In the genomic region with DNA sequence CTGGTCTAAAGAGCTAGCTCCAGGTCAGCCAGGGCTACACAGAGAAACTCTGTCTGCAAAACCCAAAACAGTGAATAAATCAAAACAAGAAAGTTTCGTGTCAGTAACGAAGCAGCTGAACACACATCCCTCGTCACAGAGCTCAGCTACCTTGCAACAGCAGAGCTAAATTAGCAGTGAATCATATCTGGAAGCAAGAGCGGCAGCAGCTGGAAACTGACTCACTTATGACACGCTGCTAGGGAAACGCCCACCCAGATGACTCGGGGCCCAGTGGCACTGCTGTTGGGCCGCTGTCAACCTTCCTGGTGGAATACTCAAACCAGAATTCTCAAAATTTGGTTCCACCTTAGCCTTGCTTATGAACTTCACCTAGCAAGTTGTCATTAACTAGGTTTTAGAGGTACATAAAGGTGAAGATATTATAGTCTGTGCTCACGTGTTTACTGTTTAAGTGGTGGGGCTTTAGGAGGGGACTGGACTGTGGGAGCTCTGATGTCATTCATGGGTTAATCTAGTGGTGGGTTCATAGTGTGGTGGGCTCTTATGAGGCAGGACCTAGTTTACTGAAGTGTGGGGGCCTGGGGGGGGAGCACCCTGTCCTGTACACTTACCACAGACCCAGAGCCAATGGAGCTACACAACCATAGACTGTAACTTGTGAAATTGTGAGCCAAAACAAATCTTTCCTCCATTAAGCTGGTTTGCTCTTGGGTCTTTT, we compare ENCODE assay signal across 9 mouse cellular contexts. TPM values are rescaled to one million over a fixed set of nuclear protein-coding genes. Genes with fewer than 3 reads are reported as not detected.
DNase-seq lines count a peak whose midpoint lies in the region; ATAC-seq lines count a peak whose summit lies in the region.
"Had no signal": no experiment of that assay in that cellular context is flagged by ENCODE, and none has a peak within 500 bp of the region (broad histone marks: within the 10 kb centered on the region; RNA-seq: fewer than 3 reads in every experiment).

No protein-coding gene starts in this region.

- H3K9ac ChIP-seq in stomach, embryonic 15.5 days, result no peak overlapping the region
- H3K9ac ChIP-seq in hindbrain, embryonic 11.5 days (ENCODE audit: low read depth, low read length), result no peak overlapping the region
- H3K9ac ChIP-seq: embryonic facial prominence, embryonic 13.5 days; liver, embryonic 13.5 days had no signal

- ATAC-seq in stomach, embryonic 15.5 days (ENCODE audit: insufficient read depth, low FRiP score, low read depth), result peak; percentile 45; the same call in 1 of the 2 replicates
- no peak for ATAC-seq in hindbrain, embryonic 11.5 days (ENCODE audit: low FRiP score)

- no peak overlapping the region for H3K4me3 ChIP-seq in stomach, embryonic 15.5 days (replicated peaks)
- no peak overlapping the region for H3K4me3 ChIP-seq in hindbrain, embryonic 11.5 days (ENCODE audit: low read depth, low read length)
- H3K4me3 ChIP-seq in forebrain, embryonic 10.5 days, result no peak overlapping the region
- H3K4me3 ChIP-seq: embryonic facial prominence, embryonic 13.5 days; liver, embryonic 13.5 days had no signal

- H3K4me1 ChIP-seq in stomach, embryonic 15.5 days, result peaks cover 20% of the 10 kb centered on the region
- no peaks in the 10 kb centered on the region for H3K4me1 ChIP-seq in hindbrain, embryonic 11.5 days (replicated peaks; ENCODE audit: control insufficient read depth, insufficient read depth, low read length)
- peaks cover 14% of the 10 kb centered on the region; the same call in 1 of the 2 replicates for H3K4me1 ChIP-seq in forebrain, embryonic 10.5 days

- H3K27ac ChIP-seq in stomach, embryonic 15.5 days, result peak overlapping the region; percentile 48; the same call in 1 of the 2 replicates
- H3K27ac ChIP-seq in hindbrain, embryonic 11.5 days (ENCODE audit: low read depth, low read length), result no peak overlapping the region
- H3K27ac ChIP-seq in forebrain, embryonic 10.5 days, result no peak overlapping the region
- H3K27ac ChIP-seq: embryonic facial prominence, embryonic 13.5 days; liver, embryonic 13.5 days had no signal

- no peaks in the 10 kb centered on the region for H3K36me3 ChIP-seq in stomach, embryonic 15.5 days
- H3K36me3 ChIP-seq in hindbrain, embryonic 11.5 days (ENCODE audit: control insufficient read depth, insufficient read depth, low read length), result no peaks in the 10 kb centered on the region
- no peaks in the 10 kb centered on the region for H3K36me3 ChIP-seq in forebrain, embryonic 10.5 days (replicated peaks)
- H3K36me3 ChIP-seq: embryonic facial prominence, embryonic 13.5 days; liver, embryonic 13.5 days had no signal

- no peaks in the 10 kb centered on the region for H3K9me3 ChIP-seq in stomach, embryonic 15.5 days
- no peaks in the 10 kb centered on the region for H3K9me3 ChIP-seq in hindbrain, embryonic 11.5 days (ENCODE audit: control insufficient read depth, low read length)
- no peaks in the 10 kb centered on the region for H3K9me3 ChIP-seq in forebrain, embryonic 10.5 days
- H3K9me3 ChIP-seq: embryonic facial prominence, embryonic 13.5 days; liver, embryonic 13.5 days had no signal

- peak overlapping the region; percentile 16; the same call in 1 of the 2 replicates for H3K4me2 ChIP-seq in stomach, embryonic 15.5 days
- no peak overlapping the region for H3K4me2 ChIP-seq in hindbrain, embryonic 11.5 days (replicated peaks; ENCODE audit: low read depth, low read length)
- H3K4me2 ChIP-seq: embryonic facial prominence, embryonic 13.5 days; liver, embryonic 13.5 days had no signal

- DNase-seq in urinary bladder, postnatal 25 days (ENCODE audit: low spot score), result peak; percentile 30
- DNase-seq in urinary bladder, postnatal 4 days (ENCODE audit: low spot score in 2 of 2), result no peak
- DNase-seq in fibroblast of lung, adult 2 months (ENCODE audit: low read depth), result peak; percentile 59
- DNase-seq in kidney, postnatal 14 days, result peak; percentile 26
- DNase-seq in hindbrain, embryonic 11.5 days (ENCODE audit: low spot score), result no peak
- DNase-seq in forebrain, embryonic 10.5 days (ENCODE audit: extremely low spot score, low spot score), result no peak
- DNase-seq: liver, embryonic 13.5 days had no signal

- 25% methylated on average over 9 of the region's 9 CpGs for WGBS in stomach, embryonic 15.5 days
- 75% methylated on average over 9 of the region's 9 CpGs for WGBS in hindbrain, embryonic 11.5 days
- 85% methylated on average over 9 of the region's 9 CpGs for WGBS in forebrain, embryonic 10.5 days

- H3K27me3 ChIP-seq in stomach, embryonic 15.5 days (replicated peaks), result no peaks in the 10 kb centered on the region
- no peaks in the 10 kb centered on the region for H3K27me3 ChIP-seq in hindbrain, embryonic 11.5 days (ENCODE audit: control insufficient read depth, insufficient read depth, low read length)
- H3K27me3 ChIP-seq in forebrain, embryonic 10.5 days (ENCODE audit: poor library complexity, severe bottlenecking), result no peaks in the 10 kb centered on the region
- H3K27me3 ChIP-seq: embryonic facial prominence, embryonic 13.5 days; liver, embryonic 13.5 days had no signal

RNA-seq across cellular contexts. Expression of a gene that starts 55.3 kb away (rescaled TPM):
- polyA plus RNA-seq in stomach, embryonic 15.5 days (2015; fragmentation: Nextera tagmentation; extraction: Ambion mirVana), result 32.6 and 40.4 TPM in 2 replicates
- 34.1 and 35.9 TPM in 2 replicates for polyA plus RNA-seq in hindbrain, embryonic 11.5 days (2014; fragmentation: Nextera tagmentation; extraction: Ambion mirVana)
- 20.9 and 21.4 TPM in 2 replicates for polyA plus RNA-seq in forebrain, embryonic 10.5 days (2016; fragmentation: Nextera tagmentation; extraction: Ambion mirVana)

Comparison
In these comparisons a context has a peak if more than half of its experiments do, and no peak if none do; other contexts are left out.
1. DNase-seq: peak in urinary bladder, postnatal 25 days (single experiment), fibroblast of lung, adult 2 months (single experiment) and kidney, postnatal 14 days (single experiment); none in urinary bladder, postnatal 4 days (0 of 2), hindbrain, embryonic 11.5 days (single experiment) and forebrain, embryonic 10.5 days (single experiment).